Mouse (Mus musculus) MEL (cell line): ENCODE results near the gene Hoxc5.

Experiments
- CTCF ChIP-seq, 3 experiments: IDR thresholded peaks in 2 of 3; conservative IDR thresholded peaks in 1 of 3; 2 replicates each; pipeline ENCODE4 v1.5.1; 2011 to 2012; ENCODE audit warnings: low read length in 3 of 3, low read depth in 2 of 3, mild to moderate bottlenecking in 2 of 3, improper control_type of control experiment in 1 of 3, inconsistent platforms in 1 of 3, mixed read lengths in 1 of 3, moderate library complexity in 1 of 3; ENCODE audit not compliant: control insufficient read depth in 1 of 3, insufficient read depth in 1 of 3, poor library complexity in 1 of 3, severe bottlenecking in 1 of 3
- ETS1 ChIP-seq: IDR thresholded peaks from 2 replicates; pipeline ENCODE4 v1.6.1; 2012; ENCODE audit warnings: low read depth, mild to moderate bottlenecking, inconsistent platforms, low read length, improper control_type of control experiment, moderate library complexity
- GATA1 ChIP-seq: IDR thresholded peaks from 2 replicates; pipeline ENCODE4 v1.6.1; 2011; ENCODE audit warnings: low read depth, low read length, improper control_type of control experiment
- MEF2A ChIP-seq: IDR thresholded peaks from 2 replicates; pipeline ENCODE4 v1.6.1; 2014; ENCODE audit warnings: low read depth, mild to moderate bottlenecking, inconsistent platforms, low read length, improper control_type of control experiment; ENCODE audit not compliant: poor library complexity, insufficient replicate concordance, severe bottlenecking; ENCODE audit errors: extremely low read depth
- MXI1 ChIP-seq: IDR thresholded peaks from 2 replicates; pipeline ENCODE4 v1.6.1; 2011; ENCODE audit warnings: mild to moderate bottlenecking, low read depth, low read length, improper control_type of control experiment
- POLR2A ChIP-seq, 2 experiments: IDR thresholded peaks; 2 replicates each; pipeline ENCODE4 v1.6.1; 2011 to 2012; ENCODE audit warnings: low read length in 2 of 2, mild to moderate bottlenecking in 2 of 2, control low read depth in 1 of 2, improper control_type of control experiment in 1 of 2, low read depth in 1 of 2, moderate library complexity in 1 of 2; ENCODE audit not compliant: control insufficient read depth in 1 of 2, insufficient read depth in 1 of 2, poor library complexity in 1 of 2
- USF1 ChIP-seq: IDR thresholded peaks from 2 replicates; pipeline ENCODE4 v1.6.1; 2014; ENCODE audit warnings: low read depth, mild to moderate bottlenecking, inconsistent platforms, low read length, improper control_type of control experiment, moderate library complexity

DNA sequence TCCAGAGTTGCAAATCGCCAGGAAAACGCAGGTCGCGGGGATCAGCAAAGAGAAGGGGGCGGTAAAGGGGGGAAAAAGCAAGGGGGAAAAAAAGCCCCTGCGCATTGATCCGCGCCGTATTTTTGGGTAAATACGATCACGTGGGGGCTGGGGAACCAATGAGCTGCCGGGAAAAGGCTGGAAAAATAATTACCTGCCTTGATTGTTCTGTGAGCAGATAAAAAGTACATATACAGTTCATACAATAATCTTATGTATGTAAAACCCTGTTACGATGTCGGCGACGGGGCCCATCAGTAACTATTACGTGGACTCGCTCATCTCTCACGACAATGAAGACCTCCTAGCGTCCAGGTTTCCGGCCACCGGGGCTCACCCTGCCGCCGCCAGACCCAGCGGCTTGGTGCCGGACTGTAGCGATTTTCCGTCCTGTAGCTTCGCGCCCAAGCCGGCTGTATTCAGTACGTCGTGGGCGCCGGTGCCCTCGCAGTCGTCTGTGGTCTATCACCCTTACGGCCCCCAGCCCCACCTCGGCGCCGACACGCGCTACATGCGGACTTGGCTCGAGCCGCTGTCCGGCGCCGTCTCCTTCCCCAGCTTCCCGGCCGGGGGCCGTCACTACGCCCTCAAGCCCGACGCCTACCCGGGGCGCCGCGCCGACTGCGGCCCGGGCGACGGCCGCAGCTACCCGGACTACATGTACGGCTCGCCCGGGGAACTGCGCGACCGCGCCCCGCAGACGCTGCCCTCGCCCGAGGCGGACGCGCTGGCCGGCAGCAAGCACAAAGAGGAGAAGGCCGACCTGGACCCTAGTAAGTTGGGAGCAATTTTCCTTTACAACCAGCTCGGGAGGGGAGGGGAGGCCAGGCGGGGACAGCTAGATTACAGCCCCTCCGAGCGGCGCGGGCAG is 14.4 kb downstream of the Hoxc5 start:
- TF ChIP-seq ETS1: no peak
- no peak for TF ChIP-seq GATA1
- peak in 1 of 2 experiments; percentile 31; a peak in 2 of 4 replicates for TF ChIP-seq POLR2A (IDR thresholded peaks at IDR 0.05; ENCODE audit: control insufficient read depth in 1 of 2, insufficient read depth in 1 of 2, low read depth in 1 of 2, low read length in 2 of 2, poor library complexity in 1 of 2)
- no peak for TF ChIP-seq MEF2A
- TF ChIP-seq CTCF (IDR thresholded peaks at IDR 0.05 in 2 of 3, conservative IDR thresholded peaks at IDR 0.05 in 1 of 3; ENCODE audit: control insufficient read depth in 1 of 3, insufficient read depth in 1 of 3, low read depth in 2 of 3, low read length in 3 of 3, poor library complexity in 1 of 3, severe bottlenecking in 1 of 3): no peak
- TF ChIP-seq USF1: peak; percentile 96
- no peak for TF ChIP-seq MXI1
